Mouse (Mus musculus) G1E-ER4 (cell line): ENCODE results near the gene Snx18. TPM values are rescaled to one million over a fixed set of nuclear protein-coding genes. Genes with fewer than 3 reads are reported as not detected.

Experiments
- GATA1 ChIP-seq: IDR thresholded peaks from one replicate; pipeline ENCODE4 v1.8.0; 2012; ENCODE audit warnings: low read length, inconsistent platforms
- polyA plus RNA-seq: library from polyadenylated mRNA; stranded (reverse); fragments of >175 nt; gene quantifications from 2 replicates; pipeline ENCODE4 v1.2.3, GENCODE M21; 2012

Snx18 gene
- polyA plus RNA-seq, 1 experiment = not detected

DNA sequence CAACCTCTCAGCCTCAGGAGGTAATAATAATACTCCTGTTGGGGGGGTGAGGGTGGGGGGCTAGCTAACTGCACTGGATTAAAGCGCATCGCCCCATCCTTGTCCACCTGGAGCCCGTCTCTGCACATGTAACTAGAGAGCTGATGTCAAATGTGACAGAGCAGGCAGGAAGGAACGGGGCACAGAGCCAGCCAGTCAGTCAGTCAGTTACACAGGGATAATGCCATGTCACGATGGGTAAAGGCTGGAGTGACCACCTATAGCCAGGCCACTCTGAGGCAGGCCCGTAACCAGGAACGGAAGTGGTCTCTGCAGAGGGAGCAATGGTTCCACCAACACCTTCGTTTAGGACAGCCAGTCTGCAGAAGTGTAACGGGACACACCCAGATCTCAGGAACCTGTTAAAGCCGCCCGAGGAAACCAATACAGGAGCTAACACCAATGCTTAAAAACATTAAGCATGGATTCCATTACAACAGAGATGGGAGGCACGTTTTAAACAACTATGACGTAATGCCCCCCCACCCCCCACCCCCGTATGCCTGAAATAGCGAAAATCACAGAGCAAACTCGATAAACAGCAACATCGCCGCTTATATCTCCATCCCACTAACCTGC is 11.5 kb downstream of the Snx18 start:
- no peak for TF ChIP-seq GATA1

DNA sequence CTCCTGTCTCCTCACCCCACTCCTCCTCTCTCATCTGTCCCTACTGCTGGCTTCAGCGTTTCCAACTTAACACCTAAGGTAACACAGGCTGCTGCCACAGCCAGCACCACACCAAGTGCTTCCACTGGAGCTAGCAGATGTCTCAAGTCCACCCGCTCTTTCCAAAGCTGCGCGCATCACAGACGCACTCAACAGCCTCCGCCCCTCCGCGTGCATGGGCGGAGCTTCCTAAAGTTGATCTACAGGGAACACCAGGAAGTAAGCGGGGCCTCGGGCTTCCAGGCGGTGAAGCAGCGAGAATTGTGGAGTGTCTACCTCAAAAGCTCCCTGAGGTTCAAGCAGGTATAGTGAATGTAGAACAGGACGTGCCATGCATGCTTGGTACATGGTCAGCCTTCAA is 12.2 kb downstream of the Snx18 start:
- no peak for TF ChIP-seq GATA1

DNA sequence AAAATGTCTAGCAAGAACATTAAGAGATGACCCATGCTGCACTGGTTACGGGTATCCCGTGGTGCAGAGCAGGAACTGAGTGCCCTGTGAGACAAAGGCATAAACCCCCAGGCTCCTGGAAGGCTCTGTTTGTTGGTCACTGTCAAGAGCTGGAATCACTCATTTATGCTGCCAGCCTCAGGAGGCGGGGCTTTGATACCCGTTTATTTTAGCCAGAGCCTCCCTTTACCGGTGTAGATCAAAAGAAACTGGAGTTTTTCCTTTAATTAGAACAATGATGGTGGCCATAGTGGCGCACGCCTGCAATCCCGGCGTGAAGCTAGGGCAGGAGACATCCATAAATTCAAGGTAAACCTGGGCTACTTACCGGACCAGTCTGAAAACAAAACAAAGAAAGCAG is 12.7 kb downstream of the Snx18 start:
- no peak for TF ChIP-seq GATA1

DNA sequence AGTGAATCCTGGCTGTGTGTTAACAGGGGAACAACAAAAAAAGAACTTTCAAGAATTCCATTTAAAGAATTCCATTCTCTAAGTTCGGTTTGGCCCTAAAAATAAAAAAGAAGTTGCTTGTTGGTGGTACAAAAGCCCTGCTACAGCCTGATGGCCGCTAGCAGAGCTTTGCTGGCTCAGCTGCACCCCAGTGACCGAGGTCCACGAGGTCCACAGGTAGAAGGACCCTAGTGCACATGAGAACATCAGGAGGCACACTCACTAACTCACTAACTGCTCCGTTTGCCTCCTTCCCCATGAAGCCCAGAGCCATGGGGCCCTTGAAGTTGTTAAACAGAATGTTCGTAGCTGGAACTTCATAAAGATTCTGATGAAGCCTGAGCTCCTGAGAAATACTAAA is 14.0 kb downstream of the Snx18 start:
- no peak for TF ChIP-seq GATA1

DNA sequence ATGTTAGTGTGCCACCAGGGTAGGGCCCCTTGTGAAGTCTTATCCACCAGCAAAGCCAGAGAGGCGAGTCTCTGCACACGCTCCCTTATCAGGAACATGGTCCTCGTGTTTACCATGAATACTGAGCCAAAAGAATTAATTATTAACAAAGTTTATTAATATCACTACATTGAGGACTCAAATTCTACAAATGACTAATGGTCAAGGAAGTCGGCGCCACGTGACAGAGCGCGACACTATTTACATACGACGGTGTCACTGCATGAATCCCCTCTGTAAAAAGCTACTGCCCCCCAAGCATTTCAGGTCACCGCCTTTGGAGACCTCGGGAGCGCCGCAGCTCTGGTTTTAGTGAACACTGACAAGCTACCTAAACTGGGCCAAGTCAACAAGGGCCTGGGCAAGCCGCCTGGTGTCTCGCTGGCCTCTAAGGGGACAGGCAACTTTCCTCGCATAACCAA is 15.5 kb downstream of the Snx18 start:
- TF ChIP-seq GATA1 = no peak

DNA sequence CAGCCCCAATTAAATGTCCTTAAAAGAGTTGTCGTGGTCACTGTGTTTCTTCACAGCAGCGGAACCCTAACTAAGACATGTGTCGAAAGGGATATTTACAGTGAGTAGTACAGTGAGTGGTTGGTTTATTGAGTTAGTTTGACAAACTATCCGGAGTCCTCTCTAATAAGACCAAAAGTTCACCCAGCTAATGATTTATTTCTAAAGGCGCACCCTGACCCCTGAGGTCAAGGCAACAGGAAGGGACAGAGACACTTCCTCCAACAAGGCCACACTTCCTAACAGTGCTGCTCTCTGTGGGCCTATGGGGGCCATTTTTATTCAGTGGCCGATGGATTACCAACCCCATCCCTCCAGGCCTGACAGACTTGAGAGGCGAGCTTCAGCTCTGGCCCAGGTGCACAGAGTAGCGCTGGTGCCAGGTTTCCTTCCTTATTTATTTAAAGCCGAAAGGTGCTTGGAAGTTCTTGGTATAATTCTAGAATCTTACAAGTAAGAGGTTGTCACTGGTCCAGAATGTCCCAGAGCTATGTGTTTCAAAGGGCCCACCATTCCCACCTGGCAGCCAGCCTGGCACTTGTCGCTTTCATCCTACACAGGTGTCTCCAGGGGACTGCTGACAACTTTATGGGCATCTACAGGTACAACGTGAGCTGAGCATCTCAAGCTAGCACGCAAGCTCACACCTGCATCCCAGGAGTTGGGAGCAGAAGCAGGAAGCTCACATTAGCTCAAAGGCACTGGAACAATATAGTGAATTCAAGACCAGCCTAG is 16.3 kb downstream of the Snx18 start:
- no peak for TF ChIP-seq GATA1

DNA sequence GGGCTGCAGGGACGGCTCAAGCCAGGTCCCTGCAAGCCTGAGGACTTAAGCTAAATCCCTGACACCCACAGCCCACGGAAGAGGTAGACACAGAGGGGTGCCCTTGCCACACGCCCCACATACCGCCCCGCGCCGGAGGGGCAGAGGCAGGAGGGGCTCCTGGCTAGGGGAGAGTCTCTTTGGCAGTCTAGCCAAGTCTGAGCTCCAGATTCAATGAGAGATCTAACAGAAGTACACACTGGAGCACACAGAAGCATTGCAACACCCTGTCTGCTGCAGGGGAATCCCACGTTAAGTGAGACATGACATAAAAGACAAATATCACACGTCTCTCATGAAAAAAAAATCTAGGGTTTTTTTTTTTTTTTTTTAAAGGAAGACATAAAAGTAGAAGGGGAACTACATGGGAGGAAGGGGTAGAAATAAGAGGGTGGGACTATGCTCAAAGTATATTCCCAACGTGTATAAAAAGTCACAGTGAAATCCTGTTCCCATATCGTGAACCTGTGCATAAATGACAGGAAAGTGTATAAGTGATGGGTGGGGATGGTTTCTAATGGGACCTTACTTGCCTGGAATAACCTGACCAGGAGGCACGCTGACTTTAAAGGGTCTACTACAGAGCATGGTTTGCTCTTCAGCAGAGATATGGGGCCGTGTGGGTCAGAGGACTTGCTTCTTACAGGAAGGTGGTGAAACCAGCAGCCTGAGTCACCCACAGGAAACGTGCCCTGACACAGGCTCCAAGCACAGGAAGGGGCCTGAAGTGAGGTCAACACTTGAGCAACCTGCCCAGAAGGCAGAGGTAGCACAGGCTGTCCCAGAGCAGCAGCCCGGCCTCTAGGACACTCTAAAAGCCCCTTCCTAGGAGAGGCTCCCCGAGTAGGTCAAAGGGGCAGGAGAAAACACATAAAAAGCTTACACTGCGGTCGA is 17.6 kb downstream of the Snx18 start:
- no peak for TF ChIP-seq GATA1

DNA sequence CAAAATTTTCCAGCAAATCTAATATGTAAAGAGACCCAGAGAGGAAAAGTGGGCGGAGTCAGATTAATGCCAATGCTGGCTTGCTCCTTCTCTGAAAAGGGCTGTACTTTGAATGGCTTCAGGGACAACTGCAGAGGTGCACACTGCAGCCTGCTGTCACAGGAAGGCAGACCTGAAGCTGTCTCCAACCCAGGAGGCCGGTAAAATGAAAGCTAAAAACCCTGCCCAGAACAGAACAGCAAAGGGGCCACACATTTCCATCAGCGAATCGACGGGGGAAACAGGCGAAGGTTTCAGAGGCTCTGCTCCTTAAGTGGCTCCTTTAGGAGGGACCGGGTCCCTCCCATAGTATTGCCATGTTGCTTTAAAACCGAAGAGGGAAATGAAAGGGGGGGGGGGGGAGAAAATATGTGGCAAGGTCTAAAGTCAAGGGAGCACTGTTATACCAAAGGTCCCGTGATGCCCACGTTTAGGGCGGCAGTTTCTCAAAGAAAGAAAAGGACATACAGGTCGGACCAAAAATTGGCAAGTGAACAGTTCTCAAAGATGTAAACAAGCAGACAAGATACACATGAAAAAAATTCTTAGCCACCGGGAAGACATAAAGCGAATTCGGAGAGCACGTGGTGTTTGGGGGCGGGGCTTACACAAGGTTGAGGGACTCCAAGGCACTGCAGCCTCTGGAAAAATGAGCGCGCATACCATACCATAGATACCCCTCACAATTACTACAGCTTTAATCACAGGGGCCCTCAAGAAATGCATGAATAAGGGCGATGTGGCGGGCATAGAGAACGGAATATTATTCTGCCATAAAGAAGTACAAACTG is 18.4 kb downstream of the Snx18 start:
- TF ChIP-seq GATA1 = no peak

DNA sequence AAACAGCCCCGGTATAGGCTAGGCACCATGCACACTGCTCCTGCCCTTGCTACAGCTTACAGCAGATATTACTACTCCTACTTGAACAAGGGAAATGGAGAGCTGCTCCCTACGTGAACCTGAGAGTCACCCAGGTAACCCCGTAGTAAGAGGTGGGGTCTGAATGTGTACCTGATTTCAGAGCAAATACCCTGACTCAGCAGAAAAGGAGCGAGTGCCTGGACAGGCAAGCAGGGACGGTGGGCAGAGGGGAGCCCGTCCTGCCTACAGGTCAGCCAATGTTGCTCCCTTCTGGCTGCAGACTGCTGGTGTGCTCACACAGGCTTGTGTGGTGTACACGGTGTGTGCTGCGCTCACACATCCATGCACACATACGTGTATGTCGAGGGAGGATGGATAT is 20.7 kb downstream of the Snx18 start:
- TF ChIP-seq GATA1 = no peak

DNA sequence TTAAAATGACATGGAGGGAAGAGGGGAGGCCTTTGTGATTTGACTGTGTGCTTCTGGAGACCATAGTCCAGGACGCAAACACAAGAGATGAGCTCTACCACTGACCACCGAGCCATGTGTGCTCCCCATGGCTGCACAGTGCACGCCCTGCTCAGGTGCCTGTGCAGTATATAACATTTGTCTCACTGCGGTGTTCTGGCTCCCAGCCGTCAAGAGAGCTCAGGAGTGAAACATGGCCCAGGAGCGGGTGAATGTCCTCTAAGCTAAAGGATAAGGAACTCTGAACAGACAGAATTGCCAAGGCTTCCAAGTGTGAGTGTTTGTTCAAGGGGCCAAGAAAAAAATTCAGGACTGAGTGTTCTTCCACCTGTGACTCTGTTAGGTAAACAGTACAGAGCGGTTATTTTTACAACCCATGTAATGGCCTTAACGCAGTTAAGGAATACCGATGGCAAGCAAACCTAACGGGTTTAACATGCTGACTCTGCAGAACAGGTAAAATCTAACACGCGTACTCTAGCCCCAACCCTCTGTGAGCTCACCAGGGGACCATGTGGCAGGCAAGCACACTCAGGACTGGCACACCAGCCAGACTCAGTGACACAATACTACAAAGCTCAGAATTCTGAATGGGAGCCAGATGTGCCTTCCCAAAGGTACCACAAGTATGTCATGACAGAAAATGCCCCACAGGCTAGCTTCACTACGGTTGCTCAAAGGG is 21.4 kb downstream of the Snx18 start:
- TF ChIP-seq GATA1 = no peak

DNA sequence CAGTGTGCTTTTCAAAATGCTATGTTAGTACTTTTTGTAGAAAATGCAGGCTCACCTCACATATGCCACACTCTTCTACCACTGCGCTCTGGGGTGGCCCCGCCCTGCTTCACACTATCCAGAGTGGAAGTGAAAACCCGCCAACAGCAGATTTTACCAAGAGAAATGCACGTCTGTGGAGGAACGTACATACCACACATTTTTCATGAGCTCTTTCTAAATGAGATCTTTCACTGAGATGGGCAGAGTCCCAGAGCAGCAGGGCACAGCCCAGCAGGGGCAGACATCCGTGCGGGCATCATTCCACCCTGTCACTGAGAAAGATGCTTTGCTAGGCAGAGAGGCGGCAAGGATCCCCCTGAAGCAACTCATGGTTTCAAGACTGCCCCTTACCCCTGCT is 22.4 kb downstream of the Snx18 start:
- TF ChIP-seq GATA1 = no peak

DNA sequence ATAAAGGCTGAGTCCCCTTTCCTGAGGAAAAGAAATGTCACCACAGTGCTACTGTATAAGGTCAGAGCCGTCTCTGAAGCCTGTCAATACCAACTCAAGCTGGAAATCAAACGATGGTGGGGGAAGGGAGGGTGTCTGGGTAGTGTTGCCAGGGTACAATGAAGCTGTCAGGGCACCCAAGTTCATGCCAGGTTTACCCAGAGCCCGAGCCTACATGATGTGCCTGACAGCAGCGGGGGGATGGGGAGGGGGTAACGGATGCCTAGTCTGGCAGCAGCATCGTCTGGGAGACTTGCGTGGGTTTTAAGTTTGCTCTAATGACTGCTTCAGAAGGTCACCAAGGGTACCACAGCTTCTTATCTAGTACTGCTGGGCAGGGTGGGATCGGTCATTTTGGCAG is 23.1 kb downstream of the Snx18 start:
- no peak for TF ChIP-seq GATA1

DNA sequence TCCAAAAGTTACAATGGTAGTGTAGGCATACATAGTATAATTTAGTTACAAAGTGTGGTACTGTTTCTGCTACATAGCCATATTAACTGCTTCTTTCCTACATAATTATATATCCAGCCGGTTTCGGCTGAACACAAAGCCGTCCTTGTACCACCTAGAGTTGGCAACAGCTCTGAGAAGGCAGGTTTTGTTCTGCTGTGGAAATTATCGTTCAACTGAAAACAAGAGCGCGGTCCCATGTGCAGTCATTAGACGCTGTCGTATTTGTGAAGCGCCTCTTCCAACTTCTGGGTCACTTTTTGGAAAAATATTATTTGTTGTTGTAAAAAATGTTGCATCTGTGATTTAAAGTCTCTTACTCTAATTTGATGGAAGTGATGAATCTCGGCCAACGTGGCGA is 24.0 kb downstream of the Snx18 start:
- no peak for TF ChIP-seq GATA1

DNA sequence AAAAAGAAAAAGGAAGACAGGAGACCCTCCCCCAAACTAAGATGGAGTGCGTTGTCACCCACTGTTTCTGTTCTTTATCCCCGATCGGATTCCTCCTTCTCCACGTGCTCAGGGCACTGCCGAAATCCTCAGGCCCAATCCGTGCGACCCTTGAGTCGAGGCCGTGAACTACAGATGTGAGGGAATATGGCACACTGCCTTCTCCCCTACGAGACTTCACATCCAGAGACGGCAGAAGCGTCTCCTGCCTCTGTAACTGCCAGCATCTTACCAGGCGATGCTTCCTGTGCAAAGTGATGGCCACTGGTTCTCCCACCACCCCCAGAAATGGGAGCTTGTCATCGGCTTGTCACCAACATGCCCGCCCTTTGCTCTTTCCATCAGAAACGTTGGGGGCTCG is 24.7 kb downstream of the Snx18 start:
- TF ChIP-seq GATA1 = no peak

DNA sequence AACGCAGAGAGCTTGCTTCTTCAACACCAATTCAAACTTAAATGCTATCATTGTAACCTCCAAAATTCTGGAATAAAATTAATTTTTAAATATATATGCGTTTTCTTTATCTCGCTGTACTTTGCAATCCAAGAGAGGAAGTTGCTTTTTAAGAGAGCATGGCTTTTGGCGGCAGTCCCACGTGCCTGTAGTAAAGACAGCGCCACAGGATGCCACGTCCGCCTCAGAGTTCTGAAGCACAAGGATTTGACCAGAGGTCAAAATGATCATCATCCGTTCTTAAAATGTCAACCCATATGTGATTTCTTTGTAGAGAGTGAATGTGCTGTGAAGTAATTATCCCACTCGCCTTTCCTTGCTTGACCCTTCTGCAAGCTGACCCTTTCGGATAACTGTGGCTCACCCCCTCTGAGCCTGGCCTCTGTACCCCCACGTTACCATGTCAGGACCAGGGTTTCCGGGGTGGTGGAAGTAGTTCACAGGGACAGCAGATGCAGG is 25.6 kb downstream of the Snx18 start:
- no peak for TF ChIP-seq GATA1
